Mouse (Mus musculus): ENCODE data around the gene Frmpd4.

DNA sequence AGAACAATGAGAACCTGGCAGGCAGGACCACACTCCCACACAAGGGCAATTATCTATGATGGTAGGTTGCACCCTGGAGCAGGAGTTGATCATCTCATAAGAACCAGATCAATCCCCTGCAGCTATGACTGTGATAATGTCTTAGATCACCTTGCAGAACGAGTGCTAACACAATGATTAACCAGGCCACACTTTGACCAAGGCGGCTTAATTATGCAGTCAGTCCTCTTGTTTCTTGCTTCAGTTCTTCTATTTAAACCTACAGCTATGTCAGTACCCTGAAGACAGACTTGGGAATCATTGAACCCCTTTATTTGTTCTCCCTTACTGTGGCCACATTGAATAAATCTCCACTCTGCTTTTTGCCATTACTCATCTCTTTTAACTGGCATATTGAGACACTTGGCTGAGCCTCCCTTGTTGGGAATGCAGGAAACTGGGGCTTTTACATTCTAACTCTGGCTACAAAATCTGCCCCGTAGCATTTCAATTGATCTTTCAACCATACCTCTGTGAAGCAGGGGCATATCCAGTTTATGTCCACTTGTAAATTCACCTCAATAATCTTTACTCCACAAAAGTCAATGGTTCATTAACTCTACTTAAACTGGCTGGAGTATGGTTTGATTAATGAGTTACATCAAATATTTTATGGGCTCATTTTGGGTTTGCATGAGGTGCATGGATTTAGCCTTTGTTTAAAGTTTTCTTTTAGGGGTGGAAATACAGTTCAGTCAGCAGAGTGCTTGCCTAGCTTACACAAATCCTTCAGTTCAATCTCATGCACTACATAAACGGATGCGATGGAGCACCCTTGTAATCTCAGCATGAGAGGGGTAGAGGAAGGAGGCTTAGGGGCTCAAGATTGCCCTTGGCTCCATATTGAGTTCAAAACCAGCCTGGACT is 227.5 kb downstream of the Frmpd4 start:
- TF ChIP-seq GATA1 (IDR thresholded peaks at IDR 0.05; ENCODE audit: low read length) (no peak), TAL1 (IDR thresholded peaks at IDR 0.05; ENCODE audit: low read length) (no peak)

All from erythroblast, embryonic 14.5 days (primary cell).